Mouse (Mus musculus) heart, embryonic 15.5 days (tissue): ENCODE measurements around the gene Haus7. TPM values are rescaled to one million over a fixed set of nuclear protein-coding genes. Genes with fewer than 3 reads are reported as not detected.
A peak's percentile ranks its signal among the peaks of the same experiment; 100 is the strongest.

ENCODE experiments used
- ATAC-seq: fragments of 200-750 bp; cut with Nextera tagmentation; replicated peaks from 2 replicates; pipeline ENCODE4 v1.8.0; 2017; ENCODE audit warnings: low read depth, moderate TSS enrichment; ENCODE audit not compliant: insufficient number of reproducible peaks, insufficient read depth, low FRiP score
- H3K27ac ChIP-seq: fragments of 300-500 bp; sonication (generic); 2 replicates; pipeline ENCODE4 v1.5.1; 2015; ENCODE audit warnings: mild to moderate bottlenecking, inconsistent platforms
- H3K27me3 ChIP-seq: fragments of 300-500 bp; sonication (generic); 2 replicates; pipeline ENCODE4 v1.6.1; 2015; ENCODE audit warnings: inconsistent platforms
- H3K36me3 ChIP-seq: fragments of 300-500 bp; sonication (generic); 2 replicates; pipeline ENCODE4 v1.6.1; 2015; ENCODE audit warnings: mild to moderate bottlenecking, inconsistent platforms
- H3K4me1 ChIP-seq: fragments of 300-500 bp; sonication (generic); replicated peaks from 2 replicates; pipeline ENCODE4 v1.6.1; 2015; ENCODE audit warnings: inconsistent platforms
- H3K4me2 ChIP-seq: fragments of 300-500 bp; sonication (generic); 2 replicates; pipeline ENCODE4 v1.6.1; 2015; ENCODE audit warnings: inconsistent platforms, mild to moderate bottlenecking, moderate library complexity
- H3K4me3 ChIP-seq: fragments of 300-500 bp; sonication (generic); 2 replicates; pipeline ENCODE4 v1.5.1; 2015; ENCODE audit warnings: mild to moderate bottlenecking, inconsistent platforms
- H3K9ac ChIP-seq: fragments of 300-500 bp; sonication (generic); 2 replicates; pipeline ENCODE4 v1.6.1; 2015; ENCODE audit warnings: mild to moderate bottlenecking, inconsistent platforms
- H3K9me3 ChIP-seq: fragments of 300-500 bp; sonication (generic); replicated peaks from 2 replicates; pipeline ENCODE4 v1.6.1; 2016; ENCODE audit warnings: inconsistent platforms
- WGBS: fragments of 180-500 bp; shearing (Covaris S2); methylation state at CpG from one replicate; pipeline ENCODE4 v1.1.7; 2015; ENCODE audit warnings: mixed read lengths; 5-methylcytosine and 5-hydroxymethylcytosine counted together
- polyA plus RNA-seq: library from polyadenylated mRNA; unstranded; fragments of >200 nt; fragmentation: Nextera tagmentation; extraction: Ambion mirVana; gene quantifications from 2 replicates; pipeline ENCODE4 v1.2.1, GENCODE M21; 2015

The Haus7 gene
- polyA plus RNA-seq, 1 experiment from 2014 or later, result 40.3 TPM

DNA sequence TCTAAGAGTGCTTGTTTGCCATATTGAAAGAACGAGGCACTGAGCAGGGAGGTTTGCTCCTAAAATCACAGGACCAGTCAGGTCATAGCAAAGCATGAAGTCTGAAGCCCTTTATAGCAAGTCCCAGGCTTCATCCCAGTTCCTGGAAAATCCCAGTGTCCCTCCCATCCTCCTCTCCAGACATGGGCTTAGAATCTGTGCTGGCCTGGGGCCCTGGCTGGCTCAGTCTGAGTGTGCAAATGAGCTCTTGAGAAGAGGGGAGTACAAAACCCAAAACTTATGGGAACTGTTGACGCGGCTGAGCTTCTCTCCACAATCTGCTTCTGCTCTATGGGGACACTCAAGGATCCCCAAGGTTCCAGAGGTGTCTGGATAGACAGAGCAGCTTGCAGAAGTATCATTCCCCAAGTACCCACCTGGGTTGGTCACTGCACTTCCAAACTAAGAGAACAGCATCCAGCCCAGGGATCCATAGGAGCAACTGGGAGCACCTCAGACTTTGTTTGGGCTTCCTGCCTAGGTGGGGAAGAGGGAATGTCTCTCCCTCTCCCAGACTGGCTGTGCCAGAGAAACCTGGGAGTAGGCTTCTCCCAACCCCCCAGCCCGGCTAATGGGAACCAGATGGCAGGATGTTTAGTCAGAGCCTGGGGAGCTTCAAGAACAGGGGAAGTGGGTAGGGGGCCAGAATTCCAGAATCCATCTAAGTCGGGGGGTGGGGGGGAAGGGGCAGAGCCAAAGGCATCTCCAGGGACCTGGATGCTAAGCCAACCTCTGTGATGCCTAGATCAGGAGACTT, 8.8 kb upstream of the Haus7 start:
- 49% methylated on average over 5 of the region's 5 CpGs for WGBS

DNA sequence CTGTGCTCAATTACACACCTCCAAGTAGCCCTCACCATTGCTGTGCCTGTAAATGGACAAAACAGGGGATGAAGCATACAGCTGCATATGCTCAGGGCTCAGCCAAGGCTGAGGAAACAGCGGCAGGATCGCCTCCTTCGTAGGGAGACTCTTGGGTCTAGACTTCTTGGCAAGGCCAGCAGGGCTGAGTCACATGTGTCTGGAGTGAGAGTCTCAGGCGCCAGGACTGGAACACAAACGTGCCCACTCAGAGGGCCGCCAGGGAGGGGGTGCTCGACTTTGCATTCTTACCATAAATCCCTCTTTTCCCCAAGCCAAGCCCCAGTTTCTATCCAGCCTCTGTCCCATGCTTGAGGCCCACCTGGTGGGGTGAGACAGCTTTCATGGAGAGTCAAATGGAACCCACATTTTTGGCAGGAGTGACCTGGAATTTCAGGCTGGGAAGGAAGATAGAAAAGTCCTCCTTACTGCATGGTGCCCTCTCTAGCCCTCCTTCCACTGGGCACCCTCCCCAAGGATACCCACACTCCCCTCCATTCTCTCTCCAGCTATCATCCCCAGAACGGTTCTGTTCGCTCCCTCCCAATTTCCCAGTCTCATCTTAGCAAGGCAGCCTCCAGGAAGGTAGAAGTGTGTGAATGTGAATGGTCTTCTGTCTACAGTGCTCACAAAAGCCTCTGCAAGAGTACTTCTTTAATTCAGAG, 6.8 kb upstream of the Haus7 start:
- ATAC-seq, result peak; percentile 78
- Histone ChIP-seq H3K9ac (no peak overlapping the region), H3K4me1 (no peaks in the 10 kb centered on the region), H3K4me2 (no peak overlapping the region), H3K4me3 (no peak overlapping the region), H3K36me3 (no peaks in the 10 kb centered on the region), H3K27me3 (no peaks in the 10 kb centered on the region; the same call in 1 of the 2 replicates), H3K27ac (peak overlapping the region; percentile 63), H3K9me3 (no peaks in the 10 kb centered on the region)
- 44% methylated on average over 9 of the region's 9 CpGs for WGBS

More for the DNA sequence above, 8.8 kb upstream of the Haus7 start:
- H3K27ac ChIP-seq, result peak overlapping the region; percentile 63
- H3K9me3 ChIP-seq, result no peaks in the 10 kb centered on the region
- H3K4me1 ChIP-seq, result no peaks in the 10 kb centered on the region
- no peak overlapping the region for H3K9ac ChIP-seq
- no peak overlapping the region for H3K4me3 ChIP-seq
- no peaks in the 10 kb centered on the region for H3K36me3 ChIP-seq
- no peaks in the 10 kb centered on the region; the same call in 1 of the 2 replicates for H3K27me3 ChIP-seq
- H3K4me2 ChIP-seq, result no peak overlapping the region
- no peak for ATAC-seq

DNA sequence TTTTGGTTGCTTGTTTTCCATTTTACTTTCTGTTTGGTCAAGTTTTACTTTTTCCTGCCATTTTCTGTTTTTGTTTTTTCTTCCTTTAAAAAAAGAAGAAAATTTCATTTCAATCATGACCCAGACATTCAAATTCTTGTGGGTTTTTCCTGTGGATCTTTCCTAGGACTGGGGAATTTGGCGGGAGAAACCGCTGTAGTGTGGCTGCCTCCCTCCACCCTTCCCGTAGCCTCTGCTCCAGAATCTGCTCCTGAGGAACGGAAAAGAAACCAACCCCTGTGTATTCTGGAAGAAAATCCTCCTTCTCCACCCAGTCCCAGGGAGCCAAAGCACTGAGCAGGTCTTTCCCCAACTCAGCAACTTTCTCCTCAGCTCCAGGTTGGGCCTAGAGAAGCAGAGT, 1.9 kb upstream of the Haus7 start:
- H3K36me3 ChIP-seq, result no peaks in the 10 kb centered on the region
- ATAC-seq, result no peak
- H3K4me3 ChIP-seq, result no peak overlapping the region
- no peak overlapping the region for H3K9ac ChIP-seq
- H3K9me3 ChIP-seq, result no peaks in the 10 kb centered on the region
- no peak overlapping the region for H3K27ac ChIP-seq
- no peaks in the 10 kb centered on the region for H3K27me3 ChIP-seq
- no peak overlapping the region for H3K4me2 ChIP-seq
- WGBS, result 67% methylated on average over 4 of the region's 4 CpGs
- H3K4me1 ChIP-seq, result peaks cover 5% of the 10 kb centered on the region; the same call in 1 of the 2 replicates

DNA sequence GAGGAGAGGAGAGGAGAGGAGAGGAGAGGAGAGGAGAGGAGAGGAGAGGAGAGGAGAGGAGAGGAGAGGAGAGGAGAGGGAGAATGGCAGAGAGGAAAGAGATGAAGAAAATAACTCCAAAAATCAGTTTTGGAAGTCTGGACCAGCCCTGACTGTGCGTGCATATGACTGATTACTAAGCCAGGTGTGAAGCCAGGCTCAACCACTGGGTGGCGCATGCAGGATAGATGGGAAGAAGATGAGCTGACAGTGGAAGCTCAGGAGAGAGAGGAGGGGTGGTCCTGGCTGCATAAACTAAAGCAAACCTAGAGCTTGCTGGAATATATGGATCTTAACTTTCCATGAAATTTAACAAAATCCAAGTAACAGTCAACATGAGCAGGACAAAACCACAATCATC, 6.9 kb downstream of the Haus7 start:
- Histone ChIP-seq H3K27ac (no peak overlapping the region), H3K9ac (no peak overlapping the region), H3K4me2 (no peak overlapping the region), H3K27me3 (no peaks in the 10 kb centered on the region), H3K36me3 (no peaks in the 10 kb centered on the region), H3K9me3 (no peaks in the 10 kb centered on the region), H3K4me1 (0 out of 2 replicates have a peak, but pooled peaks cover 2% of the 10 kb centered on the region), H3K4me3 (no peak overlapping the region)
- WGBS, result 15% methylated on average over 2 of the region's 2 CpGs
- ATAC-seq, result no peak

DNA sequence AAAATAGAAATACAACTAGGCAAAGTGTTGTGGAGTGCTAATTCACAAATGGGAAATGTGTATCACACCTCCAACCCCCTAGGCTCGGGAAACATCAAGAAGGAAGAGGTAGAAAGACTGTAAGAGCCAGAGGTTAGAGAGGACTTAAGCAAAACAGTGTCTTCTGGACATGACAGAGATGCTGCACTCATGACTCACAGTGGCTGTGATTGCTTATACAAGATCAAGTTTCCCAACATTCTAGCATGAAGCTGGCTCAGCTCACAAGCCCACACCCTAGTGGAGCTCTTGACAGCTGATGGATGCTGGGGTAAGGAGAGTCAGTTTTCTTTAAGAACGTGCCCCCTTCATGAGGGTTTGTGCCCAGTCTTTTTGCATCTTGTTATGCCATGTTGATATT, 17.4 kb downstream of the Haus7 start:
- no peaks in the 10 kb centered on the region for H3K9me3 ChIP-seq
- no peak overlapping the region for H3K4me3 ChIP-seq
- H3K27me3 ChIP-seq, result no peaks in the 10 kb centered on the region
- WGBS, result 54% methylated on average over 2 of the region's 2 CpGs
- no peak overlapping the region for H3K4me2 ChIP-seq
- no peak overlapping the region for H3K9ac ChIP-seq
- H3K4me1 ChIP-seq, result no peaks in the 10 kb centered on the region
- no peak overlapping the region for H3K27ac ChIP-seq
- no peak for ATAC-seq
- H3K36me3 ChIP-seq, result no peaks in the 10 kb centered on the region

DNA sequence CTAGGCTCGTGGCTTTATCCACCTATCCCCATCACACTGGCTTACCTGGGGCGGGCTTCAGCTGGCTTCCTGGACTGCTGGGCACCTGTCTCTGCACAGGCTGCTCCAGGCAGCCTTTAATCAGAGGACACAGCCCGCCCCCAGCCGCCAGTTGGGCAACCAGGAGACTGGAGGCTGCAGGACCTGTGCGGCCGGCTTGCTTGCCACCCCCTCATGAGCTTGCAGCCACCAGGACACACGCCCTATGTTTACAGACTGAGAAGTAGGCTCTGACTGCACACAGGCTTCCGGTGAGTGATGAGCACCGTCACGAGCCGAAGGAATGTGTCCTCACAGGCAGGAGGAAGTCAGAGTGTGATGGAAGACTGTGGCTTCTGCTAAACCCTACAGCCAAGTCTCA, 23.6 kb downstream of the Haus7 start, which contains the start of gene Trex2:
Trex2 (minus strand) TSS at position 93 of the 400 bp plus-strand sequence.
- ATAC-seq, result no peak
- no peak within 1 kb of the TSS for H3K4me3 ChIP-seq
- no peak within 1 kb of the TSS for H3K4me2 ChIP-seq
- no peaks in the 10 kb centered on the region for H3K36me3 ChIP-seq
- H3K4me1 ChIP-seq, result no peaks in the 10 kb centered on the region
- no peak within 1 kb of the TSS for H3K9ac ChIP-seq
- H3K9me3 ChIP-seq, result no peaks in the 10 kb centered on the region
- H3K27me3 ChIP-seq, result no peaks in the 10 kb centered on the region
- 74% methylated on average over 11 of the region's 11 CpGs for WGBS
- no peak within 1 kb of the TSS for H3K27ac ChIP-seq

DNA sequence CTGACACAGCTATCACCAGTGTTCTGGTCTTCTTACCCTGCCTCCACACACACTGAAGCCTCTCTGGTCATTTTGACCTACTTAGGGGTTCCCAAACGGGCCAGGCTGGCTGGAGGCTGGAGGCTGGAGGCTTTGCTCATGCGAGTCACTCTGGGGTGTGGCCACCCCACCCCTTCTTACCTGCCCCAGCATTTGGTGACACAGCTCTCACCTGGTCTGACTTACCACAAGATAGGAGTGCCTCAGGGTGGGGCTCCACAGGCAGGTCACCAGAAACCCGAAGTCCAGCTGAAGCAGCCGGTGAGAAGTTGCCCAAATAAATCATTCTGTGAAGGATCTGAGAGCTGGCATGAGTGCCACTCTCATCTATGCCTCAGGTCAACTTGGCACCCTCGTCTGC, 26.0 kb downstream of the Haus7 start:
- H3K9me3 ChIP-seq, result no peaks in the 10 kb centered on the region
- H3K27ac ChIP-seq, result no peak overlapping the region
- H3K4me1 ChIP-seq, result no peaks in the 10 kb centered on the region
- no peak for ATAC-seq
- WGBS, result 61% methylated on average over 5 of the region's 5 CpGs
- H3K4me2 ChIP-seq, result no peak overlapping the region
- H3K9ac ChIP-seq, result no peak overlapping the region
- H3K36me3 ChIP-seq, result no peaks in the 10 kb centered on the region
- no peak overlapping the region for H3K4me3 ChIP-seq
- H3K27me3 ChIP-seq, result no peaks in the 10 kb centered on the region

DNA sequence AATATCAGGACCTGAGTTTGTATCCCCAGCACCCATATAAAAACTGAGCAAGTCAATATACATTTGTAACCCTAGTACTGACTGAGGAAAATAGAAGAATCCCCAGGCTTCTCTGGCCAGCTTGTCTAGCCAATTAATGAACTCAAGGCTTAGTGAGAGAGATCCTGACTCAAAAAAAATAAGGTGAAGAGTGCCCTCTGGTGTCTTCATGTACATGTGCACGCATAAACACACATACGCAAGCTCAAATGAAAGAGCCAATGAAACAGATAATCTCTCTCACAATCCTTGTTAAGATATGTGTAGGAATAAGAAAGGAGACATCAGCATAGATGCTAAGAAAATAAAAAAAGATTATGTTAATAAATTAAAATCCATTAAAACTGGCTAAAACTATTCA, 28.8 kb downstream of the Haus7 start:
- no peaks in the 10 kb centered on the region for H3K27me3 ChIP-seq
- no peak overlapping the region for H3K4me2 ChIP-seq
- no peak for ATAC-seq
- H3K27ac ChIP-seq, result no peak overlapping the region
- 72% methylated on average over 2 of the region's 2 CpGs for WGBS
- H3K9me3 ChIP-seq, result no peaks in the 10 kb centered on the region
- H3K9ac ChIP-seq, result no peak overlapping the region
- H3K36me3 ChIP-seq, result no peaks in the 10 kb centered on the region
- H3K4me3 ChIP-seq, result no peak overlapping the region
- H3K4me1 ChIP-seq, result no peaks in the 10 kb centered on the region

DNA sequence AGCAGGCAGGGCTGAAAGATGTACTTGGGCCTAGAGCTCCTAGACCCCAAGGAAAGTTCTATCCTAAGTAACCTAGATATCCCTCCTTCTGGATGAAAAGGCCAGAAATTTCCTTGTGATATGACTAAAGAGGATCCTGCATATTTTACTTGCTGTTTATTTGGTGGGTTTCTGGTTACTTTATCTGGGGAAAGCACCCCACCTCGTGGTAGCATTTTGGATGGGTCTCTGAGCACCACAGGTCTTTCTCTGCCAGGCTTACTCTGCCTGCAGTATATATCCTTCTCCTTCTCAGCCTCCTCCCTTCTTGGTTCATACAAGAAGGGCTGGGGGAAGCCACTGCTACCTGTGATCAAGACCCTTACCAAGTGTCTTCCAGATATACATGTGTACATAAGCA, 46.1 kb downstream of the Haus7 start:
- peaks cover 12% of the 10 kb centered on the region for H3K27me3 ChIP-seq
- no peaks in the 10 kb centered on the region for H3K4me1 ChIP-seq
- no peak overlapping the region for H3K27ac ChIP-seq
- no peaks in the 10 kb centered on the region for H3K36me3 ChIP-seq
- WGBS, result 12% methylated on average over 1 of the region's 1 CpGs
- H3K9me3 ChIP-seq, result no peaks in the 10 kb centered on the region
- ATAC-seq, result no peak
- no peak overlapping the region for H3K4me2 ChIP-seq
- no peak overlapping the region for H3K4me3 ChIP-seq
- no peak overlapping the region for H3K9ac ChIP-seq

DNA sequence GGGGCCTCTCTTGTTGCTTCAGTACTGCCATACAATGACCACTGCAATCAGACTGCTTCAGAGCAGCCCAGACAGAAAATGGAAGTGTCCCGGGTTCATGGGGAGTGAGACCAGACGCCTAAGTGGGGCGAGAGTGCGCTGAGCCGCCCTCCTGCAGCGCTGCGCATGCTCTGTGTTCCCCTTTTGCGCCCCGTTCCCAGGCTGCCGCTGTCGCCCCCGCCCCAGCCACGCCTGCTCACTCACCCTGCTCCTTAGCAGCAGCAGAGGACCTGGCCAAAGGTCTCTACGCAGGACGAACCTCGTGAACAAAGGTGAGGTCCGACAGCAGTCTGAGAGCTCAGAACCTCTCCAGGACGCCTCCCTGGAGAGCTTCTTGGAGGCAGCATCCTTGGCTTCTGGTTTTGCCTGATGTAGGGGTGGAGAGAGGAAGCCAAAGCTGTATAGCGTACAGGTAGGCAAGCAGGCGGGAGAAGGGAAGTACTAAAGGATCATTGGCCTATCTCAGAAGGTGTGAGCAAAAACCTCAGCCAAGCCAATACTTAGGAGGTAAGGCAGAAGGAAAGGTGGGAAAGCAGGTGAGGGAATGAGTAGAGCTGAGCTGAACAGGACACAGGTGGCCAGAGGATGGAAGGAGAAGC, 47.8 kb downstream of the Haus7 start, which contains the start of gene Zfp92:
Zfp92 (plus strand) TSS at position 217 of the 638 bp plus-strand sequence.
- WGBS, result 16% methylated on average over 20 of the region's 20 CpGs
- Histone ChIP-seq H3K36me3 (no peaks in the 10 kb centered on the region), H3K9ac (no peak within 1 kb of the TSS)

DNA sequence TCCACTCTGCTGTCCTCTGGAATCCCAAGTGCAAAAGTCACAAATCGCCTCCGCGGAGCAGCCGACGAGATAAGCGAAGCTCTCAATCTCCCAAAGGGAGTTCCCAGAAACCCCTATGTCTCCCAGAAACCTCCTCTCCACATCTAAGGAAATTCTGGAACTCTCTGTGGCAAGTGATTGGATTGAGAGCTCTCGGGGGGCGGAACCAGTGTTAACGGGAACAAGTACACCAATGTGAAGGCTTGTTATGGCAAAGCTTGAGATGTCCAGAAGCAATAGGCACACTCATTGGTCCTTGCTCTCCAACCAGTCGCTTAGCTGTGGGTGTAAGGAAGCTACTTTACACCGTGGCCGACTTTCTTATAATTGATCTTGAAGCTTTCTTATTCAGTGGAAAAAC, 57.2 kb downstream of the Haus7 start:
- Histone ChIP-seq H3K9me3 (no peaks in the 10 kb centered on the region), H3K27ac (no peak overlapping the region), H3K4me2 (no peak overlapping the region), H3K4me3 (no peak overlapping the region), H3K27me3 (no peaks in the 10 kb centered on the region), H3K9ac (no peak overlapping the region), H3K36me3 (no peaks in the 10 kb centered on the region), H3K4me1 (no peaks in the 10 kb centered on the region)
- WGBS, result 85% methylated on average over 12 of the region's 12 CpGs
- ATAC-seq, result no peak

More for the DNA sequence above, 47.8 kb downstream of the Haus7 start, which contains the start of gene Zfp92:
- no peak for ATAC-seq
- Histone ChIP-seq H3K4me3 (peak within 1 kb of the TSS; percentile 35), H3K27ac (no peak within 1 kb of the TSS), H3K27me3 (peaks cover 12% of the 10 kb centered on the region), H3K9me3 (peaks cover 3% of the 10 kb centered on the region; the same call in 1 of the 2 replicates), H3K4me2 (peak within 1 kb of the TSS; percentile 61), H3K4me1 (no peaks in the 10 kb centered on the region)
